Comparison of ENCODE assay signal across 25 mouse cellular contexts in genomic region chr9:11276966-11277365, GRCm38 (mm10).
"Had no signal": no experiment of that assay in that cellular context is flagged by ENCODE, and none has a peak within 500 bp of the region (broad histone marks: within the 10 kb centered on the region; RNA-seq: fewer than 3 reads in every experiment).

No protein-coding gene starts in this region.

- H3K9me3 ChIP-seq: hindbrain, embryonic 12.5 days; intestine, embryonic 15.5 days; limb, embryonic 13.5 days; liver, embryonic 13.5 days had no signal

- H3K4me2 ChIP-seq: heart, embryonic 11.5 days; hindbrain, embryonic 12.5 days; hindbrain, embryonic 14.5 days; intestine, embryonic 15.5 days; limb, embryonic 13.5 days; liver, embryonic 11.5 days; liver, embryonic 13.5 days had no signal

- ATAC-seq: hindbrain, embryonic 16.5 days; inflammation-experienced regulatory T-cells, adult 6 months; intestine, embryonic 15.5 days; intestine, postnatal 0 days had no signal

- DNase-seq: gastrocnemius, adult 2 months; gastrocnemius, postnatal 10 days; gastrocnemius, postnatal 25 days; heart, adult 2 months; heart, postnatal 10 days; heart, postnatal 4 days; kidney, adult 18-20 months; kidney, adult 8-10 months; kidney, postnatal 10 days; kidney, postnatal 25 days; kidney, postnatal 4 days; liver; liver, embryonic 13.5 days had no signal

- H3K27me3 ChIP-seq: hindbrain, embryonic 12.5 days; intestine, embryonic 15.5 days; limb, embryonic 13.5 days; liver, embryonic 13.5 days had no signal

- H3K36me3 ChIP-seq: hindbrain, embryonic 10.5 days; hindbrain, embryonic 12.5 days; intestine, embryonic 15.5 days; limb, embryonic 13.5 days; liver, embryonic 13.5 days had no signal

- H3K9ac ChIP-seq: hindbrain, embryonic 12.5 days; hindbrain, embryonic 14.5 days; intestine, embryonic 15.5 days; limb, embryonic 13.5 days; liver, embryonic 13.5 days had no signal

- H3K4me1 ChIP-seq: hindbrain, embryonic 10.5 days; hindbrain, embryonic 12.5 days; intestine, embryonic 15.5 days; limb, embryonic 13.5 days; liver, embryonic 13.5 days had no signal

- H3K4me3 ChIP-seq: gastrocnemius, adult 2 months; heart, adult 2 months; hindbrain, embryonic 10.5 days; hindbrain, embryonic 12.5 days; intestine, embryonic 15.5 days; layer of hippocampus, adult 2 months; left cerebral cortex, adult 2 months; limb, embryonic 13.5 days; liver, embryonic 13.5 days had no signal

- H3K27ac ChIP-seq: gastrocnemius, adult 2 months; heart, adult 2 months; hindbrain, embryonic 10.5 days; hindbrain, embryonic 12.5 days; hindbrain, embryonic 14.5 days; intestine, embryonic 15.5 days; layer of hippocampus, adult 2 months; left cerebral cortex, adult 2 months; limb, embryonic 13.5 days; liver, embryonic 13.5 days had no signal
